Mouse (Mus musculus): ENCODE measurements around the gene Itprid1.
A peak's percentile ranks its signal among the peaks of the same experiment; 100 is the strongest.

The Itprid1 gene

GRCm38 (mm10) chr6:55836650-55837320 is at the start of gene Itprid1:
Itprid1 (plus strand) TSS chr6:55836895.
- no peak for DNase-seq

GRCm38 (mm10) chr6:55789557-55789956 is 47.1 kb upstream of the Itprid1 start:
- no peak for DNase-seq

- no peak for DNase-seq
Measured at GRCm38 (mm10) chr6:55791852-55792496, 44.7 kb upstream of the Itprid1 start.

- DNase-seq, result no peak
Measured at GRCm38 (mm10) chr6:55792536-55792935, 44.2 kb upstream of the Itprid1 start.

GRCm38 (mm10) chr6:55802686-55803085 is 34.0 kb upstream of the Itprid1 start:
- DNase-seq, result no peak

GRCm38 (mm10) chr6:55803357-55803756 is 33.3 kb upstream of the Itprid1 start:
- peak in 1 of 2 experiments; percentile 14 for DNase-seq

GRCm38 (mm10) chr6:55803991-55804680 is 32.6 kb upstream of the Itprid1 start:
- DNase-seq, result peak; percentile 91 to 97

- DNase-seq, result no peak
Measured at GRCm38 (mm10) chr6:55804681-55805000, 32.1 kb upstream of the Itprid1 start.

- DNase-seq, result no peak
Measured at GRCm38 (mm10) chr6:55805291-55806137, 31.2 kb upstream of the Itprid1 start.

- no peak for DNase-seq
Measured at GRCm38 (mm10) chr6:55806537-55806936, 30.2 kb upstream of the Itprid1 start.

- no peak for DNase-seq
Measured at GRCm38 (mm10) chr6:55808692-55809091, 28.0 kb upstream of the Itprid1 start.

GRCm38 (mm10) chr6:55811153-55811552 is 25.5 kb upstream of the Itprid1 start:
- peak; percentile 7 to 26 for DNase-seq

GRCm38 (mm10) chr6:55812353-55812752 is 24.3 kb upstream of the Itprid1 start:
- DNase-seq, result peak in 1 of 2 experiments; percentile 18

- no peak for DNase-seq
Measured at GRCm38 (mm10) chr6:55814184-55814926, 22.3 kb upstream of the Itprid1 start.

- DNase-seq, result no peak
Measured at GRCm38 (mm10) chr6:55816911-55817310, 19.8 kb upstream of the Itprid1 start.

GRCm38 (mm10) chr6:55829722-55830121 is 7.0 kb upstream of the Itprid1 start:
- DNase-seq, result no peak

GRCm38 (mm10) chr6:55852589-55852988 is 15.9 kb downstream of the Itprid1 start:
- DNase-seq, result no peak

GRCm38 (mm10) chr6:55856085-55856484 is 19.4 kb downstream of the Itprid1 start:
- no peak for DNase-seq

- no peak for DNase-seq
Measured at GRCm38 (mm10) chr6:55865206-55865605, 28.5 kb downstream of the Itprid1 start.

- peak; percentile 12 to 33 for DNase-seq
Measured at GRCm38 (mm10) chr6:55879356-55879960, 42.8 kb downstream of the Itprid1 start.

- DNase-seq, result peak; percentile 3 to 18
Measured at GRCm38 (mm10) chr6:55880886-55881285, 44.2 kb downstream of the Itprid1 start.

GRCm38 (mm10) chr6:55887598-55887997 is 50.9 kb downstream of the Itprid1 start:
- no peak for DNase-seq

Measured in cerebellum, postnatal 14 days (tissue).